Mouse (Mus musculus) embryonic facial prominence, embryonic 14.5 days (tissue): ENCODE results near the gene Gcc1. TPM values are rescaled to one million over a fixed set of nuclear protein-coding genes. Genes with fewer than 3 reads are reported as not detected.

Experiments used
- ATAC-seq: fragments of 200-750 bp; cut with Nextera tagmentation; 2 replicates; pipeline ENCODE4 v1.8.0; 2017; ENCODE audit warnings: low read depth, moderate number of reproducible peaks, moderate TSS enrichment
- DNase-seq: peaks from one replicate; pipeline ENCODE4 v3.0.0-alpha.2; 2015; ENCODE audit warnings: low spot score
- H3K27ac ChIP-seq: fragments of 300-500 bp; sonication (generic); replicated peaks from 2 replicates; pipeline ENCODE4 v1.5.1; 2014; ENCODE audit warnings: low read depth, mild to moderate bottlenecking, low read length, moderate library complexity
- H3K27me3 ChIP-seq: fragments of 300-500 bp; sonication (generic); replicated peaks from 2 replicates; pipeline ENCODE4 v1.6.1; 2014; ENCODE audit warnings: low read length; ENCODE audit not compliant: control insufficient read depth, insufficient read depth
- H3K36me3 ChIP-seq: fragments of 300-500 bp; sonication (generic); 2 replicates; pipeline ENCODE4 v1.6.1; 2014; ENCODE audit warnings: low read length, mixed read lengths; ENCODE audit not compliant: control insufficient read depth, insufficient read depth
- H3K4me1 ChIP-seq: fragments of 300-500 bp; sonication (generic); 2 replicates; pipeline ENCODE4 v1.6.1; 2014; ENCODE audit warnings: antibody characterized with exemption, low read length; ENCODE audit not compliant: control insufficient read depth, insufficient read depth
- H3K4me2 ChIP-seq: fragments of 300-500 bp; sonication (generic); 2 replicates; pipeline ENCODE4 v1.6.1; 2014; ENCODE audit warnings: low read depth, mild to moderate bottlenecking, low read length, moderate library complexity, mixed read lengths
- H3K4me3 ChIP-seq: fragments of 300-500 bp; sonication (generic); 2 replicates; pipeline ENCODE4 v1.5.1; 2014; ENCODE audit warnings: low read depth, mild to moderate bottlenecking, low read length
- H3K9ac ChIP-seq: fragments of 300-500 bp; sonication (generic); 2 replicates; pipeline ENCODE4 v1.6.1; 2014; ENCODE audit warnings: low read depth, mild to moderate bottlenecking, low read length, moderate library complexity, mixed read lengths
- H3K9me3 ChIP-seq: fragments of 300-500 bp; sonication (generic); 2 replicates; pipeline ENCODE4 v1.6.1; 2016; ENCODE audit warnings: low read length; ENCODE audit not compliant: control insufficient read depth
- WGBS: fragments of 180-500 bp; shearing (Covaris S2); extraction: QIAGEN DNeasy Blood & Tissue Kit; methylation state at CpG from one replicate; pipeline ENCODE4 v1.1.7; 2014; 5-methylcytosine and 5-hydroxymethylcytosine counted together
- polyA plus RNA-seq: library from polyadenylated mRNA; unstranded; fragments of >200 nt; fragmentation: Nextera tagmentation; extraction: Ambion mirVana; gene quantifications from 2 replicates; pipeline ENCODE4 v1.2.1, GENCODE M21; 2014

Gene Gcc1
- polyA plus RNA-seq, 1 experiment from 2014 or later = 8.4 TPM

DNA sequence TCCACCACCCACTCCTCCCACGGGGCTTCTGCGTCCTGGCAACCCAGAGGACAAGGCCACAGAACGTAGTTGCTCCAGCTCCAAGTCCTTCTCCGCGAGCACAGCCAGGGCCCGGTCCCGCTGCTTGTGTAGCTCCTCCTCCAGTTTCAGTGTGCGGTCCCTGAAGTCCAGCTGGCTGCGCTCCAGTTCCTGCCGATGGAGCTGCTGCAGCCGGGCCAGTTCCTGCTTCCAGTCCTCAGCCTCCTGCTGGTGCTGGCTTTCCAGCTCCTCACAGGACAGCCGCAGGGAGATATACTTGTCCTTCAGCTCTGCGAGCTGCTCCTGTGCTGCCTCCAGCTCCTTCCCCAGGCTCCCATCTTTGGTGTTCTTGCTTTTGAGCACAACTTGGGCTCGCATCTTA, 9.7 kb downstream of the Gcc1 start:
- WGBS = 92% methylated on average over 14 of the region's 14 CpGs
- H3K9ac ChIP-seq = no peak overlapping the region
- H3K9me3 ChIP-seq = no peaks in the 10 kb centered on the region
- no peak overlapping the region for H3K27ac ChIP-seq
- peaks cover 13% of the 10 kb centered on the region for H3K4me1 ChIP-seq
- ATAC-seq = no peak
- H3K4me2 ChIP-seq = no peak overlapping the region
- H3K27me3 ChIP-seq = no peaks in the 10 kb centered on the region
- no peak for DNase-seq
- peaks cover 34% of the 10 kb centered on the region for H3K36me3 ChIP-seq
- H3K4me3 ChIP-seq = no peak overlapping the region

DNA sequence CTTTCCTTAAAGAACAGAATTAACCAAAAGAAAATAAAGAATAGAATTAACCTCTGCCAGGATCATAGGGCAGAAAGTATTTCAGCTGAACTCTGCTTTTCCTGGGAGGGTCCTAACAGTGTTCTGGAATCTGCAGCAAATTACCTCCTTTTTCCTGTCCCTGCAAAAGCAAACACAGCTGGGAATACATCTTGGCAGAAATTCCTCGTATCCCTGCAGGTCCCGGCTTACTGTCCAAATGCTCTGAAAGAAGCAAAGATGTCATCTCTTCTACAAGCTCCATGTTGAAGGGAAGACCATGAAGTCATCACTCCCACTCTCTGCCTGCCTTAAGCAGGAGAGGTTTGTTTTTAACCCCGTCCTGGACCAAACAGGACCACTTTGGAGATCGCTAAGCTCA, 11.2 kb downstream of the Gcc1 start:
- Histone ChIP-seq H3K9ac (no peak overlapping the region), H3K4me1 (peaks cover 13% of the 10 kb centered on the region), H3K9me3 (no peaks in the 10 kb centered on the region), H3K4me2 (no peak overlapping the region), H3K27me3 (no peaks in the 10 kb centered on the region), H3K36me3 (peaks cover 34% of the 10 kb centered on the region), H3K27ac (no peak overlapping the region), H3K4me3 (no peak overlapping the region)
- WGBS = 76% methylated on average over 4 of the region's 4 CpGs
- ATAC-seq = no peak
- DNase-seq = no peak

DNA sequence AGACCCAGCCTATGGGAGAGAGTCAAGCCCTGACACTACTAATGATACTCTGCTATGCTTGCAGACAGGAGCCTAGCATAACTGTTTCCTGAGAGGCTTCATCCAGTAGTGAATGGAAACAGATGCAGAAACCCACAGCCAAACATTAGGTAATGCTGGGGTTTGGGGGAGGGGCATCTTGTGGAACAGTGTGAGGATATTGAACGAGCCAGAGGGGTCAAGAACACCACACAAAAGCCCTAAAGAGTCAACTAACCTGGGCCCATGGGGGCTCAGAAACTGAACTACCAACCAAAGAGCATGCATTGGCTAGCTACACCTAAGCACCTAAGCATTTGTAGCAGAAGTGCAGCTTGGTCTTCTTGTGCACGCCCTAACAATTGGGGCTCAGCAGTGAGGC, 17.0 kb downstream of the Gcc1 start:
- Histone ChIP-seq H3K9me3 (no peaks in the 10 kb centered on the region), H3K4me2 (no peak overlapping the region), H3K27me3 (no peaks in the 10 kb centered on the region), H3K36me3 (peaks cover 17% of the 10 kb centered on the region), H3K9ac (no peak overlapping the region), H3K27ac (no peak overlapping the region), H3K4me1 (no peaks in the 10 kb centered on the region), H3K4me3 (no peak overlapping the region)
- ATAC-seq (no peak), DNase-seq (no peak)
- WGBS = 70% methylated on average over 2 of the region's 2 CpGs

DNA sequence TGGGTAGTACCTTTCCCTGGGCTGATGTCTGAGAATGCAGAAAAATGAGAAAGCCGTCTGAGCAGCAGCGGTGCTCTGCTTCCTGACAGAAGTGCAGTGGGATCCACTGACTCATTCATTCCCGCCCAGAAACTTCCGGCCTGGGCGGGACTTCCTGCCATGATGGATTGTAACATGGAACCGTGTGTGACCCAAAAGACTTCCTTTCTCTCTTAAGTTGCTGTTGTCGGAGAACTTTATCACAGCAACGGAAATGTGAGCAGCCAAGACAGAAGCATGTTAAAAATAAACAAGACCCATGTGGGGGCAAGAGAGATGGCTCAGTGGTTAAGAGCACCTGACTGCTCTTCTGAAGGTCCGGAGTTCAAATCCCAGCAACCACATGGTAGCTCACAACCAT, 18.1 kb downstream of the Gcc1 start:
- H3K9ac ChIP-seq = no peak overlapping the region
- no peaks in the 10 kb centered on the region for H3K27me3 ChIP-seq
- ATAC-seq (no peak), DNase-seq (no peak)
- no peaks in the 10 kb centered on the region for H3K4me1 ChIP-seq
- peaks cover 6% of the 10 kb centered on the region for H3K36me3 ChIP-seq
- WGBS = 86% methylated on average over 9 of the region's 9 CpGs
- no peak overlapping the region for H3K27ac ChIP-seq
- no peak overlapping the region for H3K4me2 ChIP-seq
- H3K9me3 ChIP-seq = no peaks in the 10 kb centered on the region
- H3K4me3 ChIP-seq = no peak overlapping the region

DNA sequence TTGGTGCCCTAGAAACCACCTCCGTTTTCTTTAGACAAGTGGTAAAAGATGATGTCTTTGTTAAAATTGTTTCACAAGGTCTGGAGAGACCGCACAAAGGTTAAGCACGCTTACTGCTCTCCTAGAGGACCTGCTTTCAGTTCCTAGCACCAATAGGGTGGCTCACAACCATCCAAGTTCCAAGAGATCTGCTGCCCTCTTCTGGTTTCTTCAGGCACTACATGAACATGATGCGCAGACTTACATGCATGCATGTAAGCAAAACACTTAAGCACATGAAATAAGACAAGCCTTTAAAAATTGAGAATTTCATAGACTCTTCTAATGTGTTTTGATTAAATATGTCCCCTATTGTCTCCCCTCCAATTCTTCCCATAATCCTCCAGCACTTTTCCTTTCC, 28.4 kb downstream of the Gcc1 start:
- DNase-seq (no peak), ATAC-seq (no peak)
- H3K4me1 ChIP-seq = no peaks in the 10 kb centered on the region
- 93% methylated on average over 4 of the region's 4 CpGs for WGBS
- H3K4me2 ChIP-seq = no peak overlapping the region
- H3K27ac ChIP-seq = no peak overlapping the region
- no peaks in the 10 kb centered on the region for H3K36me3 ChIP-seq
- H3K9me3 ChIP-seq = peaks cover 20% of the 10 kb centered on the region; the same call in 1 of the 2 replicates
- H3K27me3 ChIP-seq = peaks cover 39% of the 10 kb centered on the region
- no peak overlapping the region for H3K4me3 ChIP-seq
- H3K9ac ChIP-seq = no peak overlapping the region

DNA sequence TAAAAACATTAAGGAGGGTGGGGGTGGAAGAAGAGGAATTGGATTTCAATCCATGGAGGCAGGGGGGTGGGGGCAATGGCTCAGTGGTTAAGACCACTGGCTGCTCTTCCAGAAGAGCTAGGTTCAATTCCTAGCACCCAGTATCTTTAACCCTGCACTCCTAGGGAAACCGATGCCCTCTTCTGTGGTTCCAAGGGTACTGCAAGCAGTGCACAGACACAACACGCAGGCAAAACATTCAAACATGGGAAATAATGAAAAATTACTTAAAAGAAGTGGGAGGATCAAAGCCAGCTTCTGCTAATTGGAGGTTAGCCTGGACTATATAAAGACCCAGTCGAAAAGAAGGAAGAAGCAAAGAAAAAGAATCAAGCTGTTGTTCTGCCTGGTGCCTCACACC, 29.5 kb downstream of the Gcc1 start:
- Histone ChIP-seq H3K4me2 (no peak overlapping the region), H3K9me3 (peaks cover 14% of the 10 kb centered on the region; the same call in 1 of the 2 replicates), H3K27ac (no peak overlapping the region), H3K4me1 (no peaks in the 10 kb centered on the region), H3K27me3 (peaks cover 39% of the 10 kb centered on the region), H3K9ac (no peak overlapping the region), H3K36me3 (no peaks in the 10 kb centered on the region), H3K4me3 (no peak overlapping the region)
- no peak for ATAC-seq
- no peak for DNase-seq
- 88% methylated on average over 3 of the region's 3 CpGs for WGBS

DNA sequence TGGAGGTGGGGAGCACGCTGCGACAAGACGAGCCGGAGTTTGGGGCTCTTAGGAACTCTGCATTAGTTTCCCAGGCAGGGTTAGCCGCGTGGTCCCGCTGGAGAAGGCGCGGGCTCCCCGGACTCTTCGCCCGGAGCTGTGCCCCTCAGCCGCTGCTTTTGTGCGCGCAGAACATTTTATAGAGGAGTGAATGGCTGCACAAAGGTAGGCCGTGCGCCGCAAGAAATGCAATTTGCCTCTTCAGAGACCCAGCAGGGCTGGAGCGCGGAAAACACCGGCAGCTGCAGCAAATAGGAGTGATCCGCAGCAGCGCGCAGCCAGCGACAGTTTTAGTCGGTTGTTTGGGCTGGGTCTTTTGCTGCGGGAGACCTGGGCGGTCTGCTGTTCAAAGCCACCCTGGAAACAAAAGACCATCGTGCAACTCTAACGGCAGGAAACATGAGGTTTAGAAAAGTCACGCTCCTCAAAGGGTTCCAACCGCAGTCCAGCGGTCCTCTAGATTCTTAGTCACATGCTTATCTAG, 30.4 kb downstream of the Gcc1 start, which contains the start of gene Zfp800:
Zfp800 (minus strand) TSS at position 325 of the 523 bp plus-strand sequence.
- peaks cover 14% of the 10 kb centered on the region; the same call in 1 of the 2 replicates for H3K9me3 ChIP-seq
- H3K36me3 ChIP-seq = no peaks in the 10 kb centered on the region
- ATAC-seq (no peak), DNase-seq (peak; percentile 46)
- peak within 1 kb of the TSS; percentile 39 for H3K9ac ChIP-seq
- peak within 1 kb of the TSS; percentile 50 for H3K4me3 ChIP-seq
- H3K27ac ChIP-seq = no peak within 1 kb of the TSS
- no peaks in the 10 kb centered on the region for H3K4me1 ChIP-seq
- 1% methylated on average over 33 of the region's 33 CpGs for WGBS
- peaks cover 39% of the 10 kb centered on the region for H3K27me3 ChIP-seq
- H3K4me2 ChIP-seq = peak within 1 kb of the TSS; percentile 90

DNA sequence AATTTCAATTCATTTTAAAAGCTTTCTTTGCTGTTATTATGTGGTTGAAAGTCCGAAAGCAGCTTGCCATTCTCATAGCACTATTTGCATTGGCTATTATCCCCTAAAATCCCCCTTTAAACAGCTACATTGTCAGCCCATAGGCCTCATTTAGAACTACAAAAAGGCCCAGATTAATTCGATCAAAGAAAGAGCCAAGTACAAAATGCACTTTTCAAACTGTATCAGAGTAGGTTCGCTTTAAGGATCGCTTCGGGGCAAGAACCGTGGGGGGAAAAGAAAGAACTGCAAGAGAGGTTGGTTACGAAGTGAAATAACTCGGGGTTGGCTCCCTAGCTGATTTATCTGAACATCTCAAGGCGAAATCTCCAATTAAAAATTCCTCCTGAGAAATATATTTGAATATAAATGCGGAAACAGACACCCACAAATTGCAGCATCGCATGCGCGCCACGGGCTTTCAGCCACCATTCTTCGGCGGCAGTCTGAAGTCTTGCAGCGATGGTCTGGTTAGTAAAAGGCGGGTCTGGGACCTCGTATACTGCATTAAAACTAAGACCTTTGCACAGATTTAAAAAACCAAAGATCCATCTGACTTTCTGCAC, 31.2 kb downstream of the Gcc1 start:
- no peak for ATAC-seq
- Histone ChIP-seq H3K4me3 (peak overlapping the region; percentile 50), H3K9ac (peak overlapping the region; percentile 39), H3K9me3 (peaks cover 14% of the 10 kb centered on the region; the same call in 1 of the 2 replicates), H3K27ac (no peak overlapping the region), H3K4me1 (no peaks in the 10 kb centered on the region), H3K36me3 (no peaks in the 10 kb centered on the region), H3K4me2 (peak overlapping the region; percentile 90), H3K27me3 (peaks cover 39% of the 10 kb centered on the region)
- 3% methylated on average over 19 of the region's 19 CpGs for WGBS
- peak; percentile 54 for DNase-seq
